Mouse (Mus musculus): ENCODE measurements around the gene 4930522L14Rik. TPM values are rescaled to one million over a fixed set of nuclear protein-coding genes. Genes with fewer than 3 reads are reported as not detected.
A peak's percentile ranks its signal among the peaks of the same experiment; 100 is the strongest.
"Not testable (repeated sequence)": the region's sequence is repeated elsewhere in the genome, so short reads cannot be mapped to it uniquely, and the experiment has no call there.

Gene 4930522L14Rik
- polyA plus RNA-seq (2015; fragmentation: Nextera tagmentation; extraction: Ambion mirVana): 10.3 and 12.3 TPM in 2 replicates

GRCm38 (mm10) chr5:109751391-109752071 is at the start of gene 4930522L14Rik:
Gene 4930522L14Rik, minus strand, starts transcription at chr5:109751886.
- H3K4me1 ChIP-seq: not testable (repeated sequence)

GRCm38 (mm10) chr5:109801466-109801865 is 49.8 kb upstream of the 4930522L14Rik start:
- H3K27ac ChIP-seq; H3K4me1 ChIP-seq; H3K9ac ChIP-seq; H3K27me3 ChIP-seq; H3K4me3 ChIP-seq (replicated peaks); H3K36me3 ChIP-seq; ATAC-seq (replicated peaks; ENCODE audit: low FRiP score); H3K4me2 ChIP-seq; H3K9me3 ChIP-seq (replicated peaks): not testable (repeated sequence)

More at GRCm38 (mm10) chr5:109751391-109752071, at the start of gene 4930522L14Rik:
- not testable (repeated sequence) for H3K27me3 ChIP-seq; H3K9me3 ChIP-seq (replicated peaks); H3K36me3 ChIP-seq
- peak within 1 kb of the TSS; percentile 62; the same call in 1 of the 2 replicates for H3K27ac ChIP-seq
- peak within 1 kb of the TSS; percentile 59 for H3K4me2 ChIP-seq
- WGBS: under 1% methylated on average over 25 of the region's 25 CpGs
- H3K9ac ChIP-seq: peak within 1 kb of the TSS; percentile 62
- ATAC-seq (replicated peaks; ENCODE audit: low FRiP score): peak; percentile 99
- peak within 1 kb of the TSS; percentile 68 for H3K4me3 ChIP-seq (replicated peaks)

GRCm38 (mm10) chr5:109799948-109800347 is 48.3 kb upstream of the 4930522L14Rik start:
- not testable (repeated sequence) for H3K4me3 ChIP-seq (replicated peaks); ATAC-seq (replicated peaks; ENCODE audit: low FRiP score); H3K9ac ChIP-seq; H3K36me3 ChIP-seq; H3K4me1 ChIP-seq; H3K9me3 ChIP-seq (replicated peaks); H3K27me3 ChIP-seq; H3K27ac ChIP-seq; H3K4me2 ChIP-seq
- WGBS: 78% methylated on average over 2 of the region's 2 CpGs

GRCm38 (mm10) chr5:109797017-109797416 is 45.3 kb upstream of the 4930522L14Rik start:
- H3K9ac ChIP-seq; H3K4me1 ChIP-seq; H3K4me3 ChIP-seq (replicated peaks); H3K36me3 ChIP-seq; H3K27ac ChIP-seq; H3K27me3 ChIP-seq; H3K9me3 ChIP-seq (replicated peaks); ATAC-seq (replicated peaks; ENCODE audit: low FRiP score); H3K4me2 ChIP-seq: not testable (repeated sequence)
- WGBS: 91% methylated on average over 3 of the region's 3 CpGs

- H3K4me1 ChIP-seq; H3K36me3 ChIP-seq; H3K27me3 ChIP-seq; H3K9me3 ChIP-seq (replicated peaks): not testable (repeated sequence)
- ATAC-seq (replicated peaks; ENCODE audit: low FRiP score): peak; percentile 98
- peak overlapping the region; percentile 60 for H3K4me3 ChIP-seq (replicated peaks)
- peak overlapping the region; percentile 62 for H3K4me2 ChIP-seq
- peak overlapping the region; percentile 77 for H3K27ac ChIP-seq
- peak overlapping the region; percentile 59 for H3K9ac ChIP-seq
- 3% methylated on average over 25 of the region's 25 CpGs for WGBS
These were observed 44.4 kb upstream of the 4930522L14Rik start for GRCm38 (mm10) chr5:109795967-109796652.

GRCm38 (mm10) chr5:109752073-109752780 is 541 bp upstream of the 4930522L14Rik start:
- 0 out of 2 replicates have a peak overlapping the region, but pooled peaks have one; percentile 10 for H3K9ac ChIP-seq
- H3K4me1 ChIP-seq; H3K27ac ChIP-seq; H3K36me3 ChIP-seq; H3K9me3 ChIP-seq (replicated peaks); H3K27me3 ChIP-seq; ATAC-seq (replicated peaks; ENCODE audit: low FRiP score): not testable (repeated sequence)
- peak overlapping the region; percentile 68 for H3K4me3 ChIP-seq (replicated peaks)
- WGBS: 69% methylated on average over 4 of the region's 4 CpGs
- H3K4me2 ChIP-seq: peak overlapping the region; percentile 59

- not testable (repeated sequence) for H3K4me2 ChIP-seq; H3K36me3 ChIP-seq; H3K9ac ChIP-seq; H3K27ac ChIP-seq; H3K4me3 ChIP-seq (replicated peaks); H3K4me1 ChIP-seq; H3K9me3 ChIP-seq (replicated peaks); ATAC-seq (replicated peaks; ENCODE audit: low FRiP score); H3K27me3 ChIP-seq
- WGBS: 100% methylated on average over 1 of the region's 1 CpGs
These were observed 6.6 kb downstream of the 4930522L14Rik start for GRCm38 (mm10) chr5:109745081-109745480.

GRCm38 (mm10) chr5:109717341-109717740 is 34.3 kb downstream of the 4930522L14Rik start:
- H3K27ac ChIP-seq; H3K4me2 ChIP-seq; H3K27me3 ChIP-seq; H3K4me1 ChIP-seq; H3K36me3 ChIP-seq; H3K9me3 ChIP-seq (replicated peaks); ATAC-seq (replicated peaks; ENCODE audit: low FRiP score); H3K4me3 ChIP-seq (replicated peaks); H3K9ac ChIP-seq: not testable (repeated sequence)
- WGBS: 36% methylated on average over 3 of the region's 3 CpGs

- not testable (repeated sequence) for H3K27me3 ChIP-seq; ATAC-seq (replicated peaks; ENCODE audit: low FRiP score); H3K36me3 ChIP-seq; H3K4me1 ChIP-seq; H3K9me3 ChIP-seq (replicated peaks)
- Histone ChIP-seq H3K4me2 (peak overlapping the region; percentile 74), H3K27ac (peak overlapping the region; percentile 84), H3K9ac (peak overlapping the region; percentile 67; the same call in 1 of the 2 replicates), H3K4me3 (replicated peaks) (peak overlapping the region; percentile 71)
- WGBS: 54% methylated on average over 5 of the region's 5 CpGs
These were observed 60.3 kb downstream of the 4930522L14Rik start for GRCm38 (mm10) chr5:109691205-109691965.

GRCm38 (mm10) chr5:109690537-109691201 is 61.0 kb downstream of the 4930522L14Rik start, which contains the start of gene 5430403G16Rik:
Gene 5430403G16Rik, minus strand, starts transcription at chr5:109691041.
- H3K9me3 ChIP-seq (replicated peaks); H3K36me3 ChIP-seq; H3K27me3 ChIP-seq; H3K4me1 ChIP-seq: not testable (repeated sequence)
- Histone ChIP-seq H3K4me2 (peak within 1 kb of the TSS; percentile 74), H3K4me3 (replicated peaks) (peak within 1 kb of the TSS; percentile 71), H3K9ac (peak within 1 kb of the TSS; percentile 67), H3K27ac (peak within 1 kb of the TSS; percentile 84)
- WGBS: under 1% methylated on average over 26 of the region's 26 CpGs
- ATAC-seq (replicated peaks; ENCODE audit: low FRiP score): peak; percentile 100

Data from kidney, embryonic 15.5 days (tissue).